Mouse (Mus musculus) forebrain, embryonic 14.5 days (tissue): ENCODE results near the gene Adora1. TPM values are rescaled to one million over a fixed set of nuclear protein-coding genes. Genes with fewer than 3 reads are reported as not detected.

ENCODE experiments used
- ATAC-seq: fragments of 200-750 bp; cut with Nextera tagmentation; 2 replicates; pipeline ENCODE4 v1.8.0; 2017; ENCODE audit warnings: mild to moderate bottlenecking, moderate library complexity
- DNase-seq: peaks from one replicate; pipeline ENCODE4 v3.0.0-alpha.2; 2015; ENCODE audit warnings: low spot score
- H3K27ac ChIP-seq: fragments of 300-500 bp; sonication (generic); 2 replicates; pipeline ENCODE4 v1.5.1; 2014; ENCODE audit warnings: low read depth, mild to moderate bottlenecking, control low read depth, low read length, moderate library complexity
- H3K27me3 ChIP-seq: fragments of 300-500 bp; sonication (generic); replicated peaks from 2 replicates; pipeline ENCODE4 v1.6.1; 2014; ENCODE audit warnings: low read length, control low read depth, mixed read lengths; ENCODE audit not compliant: control insufficient read depth, insufficient read depth
- H3K36me3 ChIP-seq: fragments of 300-500 bp; sonication (generic); 2 replicates; pipeline ENCODE4 v1.6.1; 2014; ENCODE audit warnings: low read length, control low read depth; ENCODE audit not compliant: control insufficient read depth, insufficient read depth
- H3K4me1 ChIP-seq: fragments of 300-500 bp; sonication (generic); 2 replicates; pipeline ENCODE4 v1.6.1; 2014; ENCODE audit warnings: antibody characterized with exemption, low read length, control low read depth; ENCODE audit not compliant: control insufficient read depth, insufficient read depth
- H3K4me2 ChIP-seq: fragments of 300-500 bp; sonication (generic); 2 replicates; pipeline ENCODE4 v1.6.1; 2014; ENCODE audit warnings: mild to moderate bottlenecking, control low read depth, low read length
- H3K4me3 ChIP-seq: fragments of 300-500 bp; sonication (generic); 2 replicates; pipeline ENCODE4 v1.5.1; 2014; ENCODE audit warnings: low read depth, low read length, control low read depth
- H3K9ac ChIP-seq: fragments of 300-500 bp; sonication (generic); 2 replicates; pipeline ENCODE4 v1.6.1; 2014; ENCODE audit warnings: mild to moderate bottlenecking, low read length, control low read depth, moderate library complexity
- H3K9me3 ChIP-seq: fragments of 300-500 bp; sonication (generic); replicated peaks from 2 replicates; pipeline ENCODE4 v1.6.1; 2016; ENCODE audit warnings: low read length, control low read depth, mixed read lengths; ENCODE audit not compliant: control insufficient read depth
- WGBS: fragments of 180-500 bp; shearing (Covaris S2); extraction: QIAGEN DNeasy Blood & Tissue Kit; methylation state at CpG from one replicate; pipeline ENCODE4 v1.1.7; 2014; 5-methylcytosine and 5-hydroxymethylcytosine counted together
- polyA plus RNA-seq: library from polyadenylated mRNA; unstranded; fragments of >200 nt; fragmentation: Nextera tagmentation; extraction: Ambion mirVana; gene quantifications from 2 replicates; pipeline ENCODE4 v1.2.1, GENCODE M21; 2014

Adora1 gene
- polyA plus RNA-seq, 1 experiment from 2014 or later = 5.4 TPM

- DNase-seq (no peak), ATAC-seq (no peak)
- Histone ChIP-seq H3K4me3 (no peak overlapping the region), H3K9ac (no peak overlapping the region), H3K27me3 (no peaks in the 10 kb centered on the region), H3K9me3 (no peaks in the 10 kb centered on the region), H3K4me2 (no peak overlapping the region), H3K4me1 (no peaks in the 10 kb centered on the region), H3K36me3 (no peaks in the 10 kb centered on the region), H3K27ac (no peak overlapping the region)
- 56% methylated on average over 14 of the region's 14 CpGs for whole genome bisulfite sequencing
Measured at GRCm38 (mm10) chr1:134167416-134168305, 67.6 kb downstream of the Adora1 start.

GRCm38 (mm10) chr1:134166547-134166946, 68.7 kb downstream of the Adora1 start:
- Histone ChIP-seq H3K4me1 (no peaks in the 10 kb centered on the region), H3K27ac (no peak overlapping the region), H3K27me3 (no peaks in the 10 kb centered on the region), H3K36me3 (no peaks in the 10 kb centered on the region), H3K4me2 (no peak overlapping the region), H3K4me3 (no peak overlapping the region), H3K9me3 (no peaks in the 10 kb centered on the region), H3K9ac (no peak overlapping the region)
- ATAC-seq = no peak
- 90% methylated on average over 3 of the region's 3 CpGs for WGBS
- no peak for DNase-seq

GRCm38 (mm10) chr1:134164454-134164853, 70.8 kb downstream of the Adora1 start:
- ATAC-seq (no peak), DNase-seq (no peak)
- Histone ChIP-seq H3K4me1 (no peaks in the 10 kb centered on the region), H3K4me3 (no peak overlapping the region), H3K9ac (no peak overlapping the region), H3K27ac (no peak overlapping the region), H3K36me3 (no peaks in the 10 kb centered on the region), H3K4me2 (no peak overlapping the region), H3K9me3 (no peaks in the 10 kb centered on the region), H3K27me3 (no peaks in the 10 kb centered on the region)
- 65% methylated on average over 4 of the region's 4 CpGs for WGBS

- Histone ChIP-seq H3K4me1 (no peaks in the 10 kb centered on the region), H3K9me3 (no peaks in the 10 kb centered on the region), H3K4me3 (no peak overlapping the region), H3K9ac (no peak overlapping the region), H3K27me3 (no peaks in the 10 kb centered on the region), H3K36me3 (no peaks in the 10 kb centered on the region), H3K4me2 (no peak overlapping the region), H3K27ac (no peak overlapping the region)
- WGBS = 90% methylated on average over 7 of the region's 7 CpGs
- ATAC-seq (no peak), DNase-seq (no peak)
Measured at GRCm38 (mm10) chr1:134163476-134163875, 71.8 kb downstream of the Adora1 start.

GRCm38 (mm10) chr1:134162510-134163225, 72.6 kb downstream of the Adora1 start:
- Histone ChIP-seq H3K27me3 (no peaks in the 10 kb centered on the region), H3K4me2 (no peak overlapping the region), H3K27ac (no peak overlapping the region), H3K9me3 (no peaks in the 10 kb centered on the region), H3K4me1 (no peaks in the 10 kb centered on the region), H3K9ac (no peak overlapping the region), H3K4me3 (no peak overlapping the region), H3K36me3 (no peaks in the 10 kb centered on the region)
- 86% methylated on average over 6 of the region's 6 CpGs for whole genome bisulfite sequencing
- DNase-seq (no peak), ATAC-seq (no peak)

- DNase-seq (no peak), ATAC-seq (no peak)
- Histone ChIP-seq H3K36me3 (no peaks in the 10 kb centered on the region), H3K27ac (no peak overlapping the region), H3K4me2 (no peak overlapping the region), H3K4me1 (no peaks in the 10 kb centered on the region), H3K9me3 (no peaks in the 10 kb centered on the region), H3K27me3 (no peaks in the 10 kb centered on the region), H3K4me3 (no peak overlapping the region), H3K9ac (no peak overlapping the region; the same call in 1 of the 2 replicates)
- WGBS = 89% methylated on average over 6 of the region's 6 CpGs
Measured at GRCm38 (mm10) chr1:134161399-134161798, 73.8 kb downstream of the Adora1 start.

GRCm38 (mm10) chr1:134160404-134160803, 74.8 kb downstream of the Adora1 start:
- no peak overlapping the region for H3K4me3 ChIP-seq
- H3K4me1 ChIP-seq = no peaks in the 10 kb centered on the region
- H3K36me3 ChIP-seq = no peaks in the 10 kb centered on the region
- DNase-seq (no peak), ATAC-seq (no peak)
- H3K9me3 ChIP-seq = no peaks in the 10 kb centered on the region
- 89% methylated on average over 3 of the region's 3 CpGs for WGBS
- no peak overlapping the region for H3K4me2 ChIP-seq
- no peak overlapping the region for H3K9ac ChIP-seq
- H3K27ac ChIP-seq = no peak overlapping the region
- H3K27me3 ChIP-seq = no peaks in the 10 kb centered on the region

- WGBS = 55% methylated on average over 3 of the region's 3 CpGs
- no peaks in the 10 kb centered on the region for H3K36me3 ChIP-seq
- H3K4me1 ChIP-seq = no peaks in the 10 kb centered on the region
- H3K27ac ChIP-seq = no peak overlapping the region
- no peaks in the 10 kb centered on the region for H3K27me3 ChIP-seq
- no peak overlapping the region for H3K4me3 ChIP-seq
- H3K9ac ChIP-seq = no peak overlapping the region
- no peak overlapping the region for H3K4me2 ChIP-seq
- ATAC-seq = no peak
- DNase-seq = no peak
- H3K9me3 ChIP-seq = 0 out of 2 replicates have a peak, but pooled peaks cover 3% of the 10 kb centered on the region
Measured at GRCm38 (mm10) chr1:134154655-134155054, 80.6 kb downstream of the Adora1 start.

- no peak overlapping the region for H3K4me3 ChIP-seq
- H3K9me3 ChIP-seq = 0 out of 2 replicates have a peak, but pooled peaks cover 3% of the 10 kb centered on the region
- no peaks in the 10 kb centered on the region for H3K4me1 ChIP-seq
- no peak overlapping the region for H3K4me2 ChIP-seq
- WGBS = 89% methylated on average over 3 of the region's 3 CpGs
- H3K9ac ChIP-seq = no peak overlapping the region
- ATAC-seq (no peak), DNase-seq (no peak)
- no peak overlapping the region for H3K27ac ChIP-seq
- H3K36me3 ChIP-seq = no peaks in the 10 kb centered on the region
- no peaks in the 10 kb centered on the region for H3K27me3 ChIP-seq
Measured at GRCm38 (mm10) chr1:134154121-134154520, 81.1 kb downstream of the Adora1 start.
